Mouse (Mus musculus) kidney, postnatal 36 days (tissue): Measurements from ENCODE around the gene Myo1g.

ENCODE experiments used
- DNase-seq, 2 experiments: peaks; one replicate each; pipeline ENCODE4 v3.0.0; 2021 to 2022; ENCODE audit warnings: mixed read lengths in 2 of 2

Gene Myo1g

GRCm38 (mm10) chr11:6520507-6521173 lies at the start of gene Myo1g:
Gene Myo1g, minus strand, starts transcription at chr11:6520965.
- DNase-seq: peak in 1 of 2 experiments; percentile 21

- DNase-seq: no peak
Observed at GRCm38 (mm10) chr11:6569410-6569777, 48.6 kb upstream of the Myo1g start.

- no peak for DNase-seq
Observed at GRCm38 (mm10) chr11:6568584-6569409, 48.0 kb upstream of the Myo1g start.

GRCm38 (mm10) chr11:6567951-6568350 lies 47.2 kb upstream of the Myo1g start:
- DNase-seq: no peak

GRCm38 (mm10) chr11:6566496-6566895 lies 45.7 kb upstream of the Myo1g start:
- no peak for DNase-seq

- no peak for DNase-seq
Observed at GRCm38 (mm10) chr11:6563201-6563600, 42.4 kb upstream of the Myo1g start.

GRCm38 (mm10) chr11:6562359-6562758 lies 41.6 kb upstream of the Myo1g start:
- DNase-seq: no peak

- DNase-seq: peak in 1 of 2 experiments; percentile 25
Observed at GRCm38 (mm10) chr11:6561474-6561873, 40.7 kb upstream of the Myo1g start.

GRCm38 (mm10) chr11:6560655-6561360 lies 40.0 kb upstream of the Myo1g start:
- DNase-seq: no peak

- no peak for DNase-seq
Observed at GRCm38 (mm10) chr11:6559996-6560395, 39.2 kb upstream of the Myo1g start.

- DNase-seq: no peak
Observed at GRCm38 (mm10) chr11:6558234-6558633, 37.5 kb upstream of the Myo1g start.

GRCm38 (mm10) chr11:6550201-6550600 lies 29.4 kb upstream of the Myo1g start:
- DNase-seq: no peak

GRCm38 (mm10) chr11:6549770-6550169 lies 29.0 kb upstream of the Myo1g start:
- DNase-seq: no peak

- no peak for DNase-seq
Observed at GRCm38 (mm10) chr11:6547696-6548325, 27.0 kb upstream of the Myo1g start.

- DNase-seq: peak; percentile 77 to 80
Observed at GRCm38 (mm10) chr11:6547037-6547680, 26.4 kb upstream of the Myo1g start.

GRCm38 (mm10) chr11:6546205-6547013 lies 25.6 kb upstream of the Myo1g start, which contains the start of gene Ccm2:
Gene Ccm2, plus strand, starts transcription at chr11:6546887.
- DNase-seq: peak; percentile 99 to 100

GRCm38 (mm10) chr11:6545857-6546192 lies 25.1 kb upstream of the Myo1g start:
- DNase-seq: no peak

GRCm38 (mm10) chr11:6545186-6545856 lies 24.6 kb upstream of the Myo1g start:
- no peak for DNase-seq

GRCm38 (mm10) chr11:6544683-6545082 lies 23.9 kb upstream of the Myo1g start:
- no peak for DNase-seq

GRCm38 (mm10) chr11:6530746-6531145 lies 10.0 kb upstream of the Myo1g start:
- DNase-seq: no peak

GRCm38 (mm10) chr11:6529961-6530360 lies 9.2 kb upstream of the Myo1g start:
- DNase-seq: peak in 1 of 2 experiments; percentile 37
